Mouse (Mus musculus) layer of hippocampus, adult 9-10 months (tissue): ENCODE results near the gene 4921539E11Rik.

Experiments
- DNase-seq: peaks from one replicate; pipeline ENCODE4 v3.0.0; 2022; ENCODE audit warnings: low spot score

The 4921539E11Rik gene

DNA sequence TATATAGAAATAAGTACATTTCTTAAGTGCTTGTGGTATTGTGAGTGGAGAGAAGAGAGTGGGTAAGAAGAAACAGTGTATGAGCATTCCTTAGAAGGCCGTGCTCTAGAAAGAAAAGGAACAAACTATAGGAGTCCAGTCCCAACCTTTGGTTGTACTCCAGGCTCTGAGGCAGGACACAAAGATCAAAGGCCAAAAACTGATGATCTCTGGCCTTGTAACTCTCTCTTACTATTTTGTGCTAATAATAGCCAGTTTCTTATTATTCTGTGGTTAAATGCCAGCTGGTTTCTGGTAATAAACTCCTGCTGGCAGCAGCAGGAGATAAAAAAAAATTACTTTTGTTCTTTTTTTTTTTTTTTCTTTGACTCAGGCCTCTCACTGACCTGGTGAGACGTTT lies 58.5 kb downstream of the 4921539E11Rik start:
- no peak for DNase-seq

GRCm38 (mm10) chr4:103222854-103223253 lies 67.8 kb downstream of the 4921539E11Rik start:
- DNase-seq, result no peak

DNA sequence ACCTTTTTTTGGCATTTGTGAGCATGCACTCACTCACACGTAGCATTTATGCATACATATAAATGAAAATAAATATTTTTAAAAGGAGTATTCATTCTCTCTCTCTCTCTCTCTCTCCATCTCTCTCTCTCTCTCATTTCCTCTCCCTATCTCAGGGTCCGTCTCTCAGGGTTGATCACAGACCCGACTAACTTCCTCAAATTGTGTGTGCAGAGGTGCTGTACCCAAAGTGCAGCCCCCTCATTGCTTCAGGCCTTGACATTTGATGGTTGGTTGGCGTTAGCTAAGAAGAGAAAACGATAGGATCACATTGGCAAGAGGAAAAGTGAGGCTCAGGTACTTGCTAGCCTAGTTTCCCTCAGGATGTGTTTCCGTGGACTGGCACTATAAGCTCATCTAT lies 68.9 kb downstream of the 4921539E11Rik start:
- no peak for DNase-seq

DNA sequence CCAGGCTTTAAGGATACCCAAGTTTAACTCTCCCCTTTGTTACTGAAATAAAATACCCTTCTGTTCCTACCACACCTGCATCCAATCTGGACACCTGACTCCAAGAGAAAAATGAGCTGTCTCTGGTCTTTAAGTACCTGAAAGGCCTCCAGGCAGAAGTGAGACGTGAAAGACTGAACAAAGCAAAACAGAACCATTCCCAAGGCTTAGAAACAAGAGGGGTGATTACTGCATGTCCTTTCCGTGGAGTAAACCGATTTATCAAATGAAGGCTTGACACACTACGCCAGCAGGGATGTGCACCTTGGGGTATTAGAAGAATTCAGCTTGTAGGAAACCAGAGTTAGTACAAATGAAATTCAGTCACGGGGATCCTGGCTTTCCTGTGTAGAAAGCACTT lies 71.7 kb downstream of the 4921539E11Rik start:
- no peak for DNase-seq

DNA sequence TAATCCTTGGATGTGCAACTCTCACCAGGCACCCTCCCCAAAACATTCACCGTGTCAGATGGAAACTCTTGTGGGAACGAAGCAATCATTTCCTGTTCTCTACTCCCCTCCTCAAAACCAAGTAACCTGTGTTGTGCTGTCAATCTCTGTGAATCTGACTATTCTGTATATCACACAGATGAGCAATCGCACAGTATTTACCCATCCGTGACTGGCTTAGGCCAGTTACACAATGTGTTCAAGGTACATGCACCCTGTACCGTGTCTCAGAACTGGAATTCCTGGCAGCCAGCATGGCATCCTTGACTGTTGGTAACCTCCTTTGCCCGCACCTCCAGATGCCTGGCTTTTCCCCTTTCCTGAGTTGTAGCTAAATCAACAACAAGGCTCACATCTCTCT lies 74.6 kb downstream of the 4921539E11Rik start:
- DNase-seq, result no peak

- DNase-seq, result no peak
These were observed 75.5 kb downstream of the 4921539E11Rik start, which contains the start of gene Slc35d1 for GRCm38 (mm10) chr4:103214925-103215820. Gene Slc35d1, minus strand, starts transcription at chr4:103215164.

GRCm38 (mm10) chr4:103214498-103214924 lies 76.2 kb downstream of the 4921539E11Rik start:
- peak; percentile 37 for DNase-seq

DNA sequence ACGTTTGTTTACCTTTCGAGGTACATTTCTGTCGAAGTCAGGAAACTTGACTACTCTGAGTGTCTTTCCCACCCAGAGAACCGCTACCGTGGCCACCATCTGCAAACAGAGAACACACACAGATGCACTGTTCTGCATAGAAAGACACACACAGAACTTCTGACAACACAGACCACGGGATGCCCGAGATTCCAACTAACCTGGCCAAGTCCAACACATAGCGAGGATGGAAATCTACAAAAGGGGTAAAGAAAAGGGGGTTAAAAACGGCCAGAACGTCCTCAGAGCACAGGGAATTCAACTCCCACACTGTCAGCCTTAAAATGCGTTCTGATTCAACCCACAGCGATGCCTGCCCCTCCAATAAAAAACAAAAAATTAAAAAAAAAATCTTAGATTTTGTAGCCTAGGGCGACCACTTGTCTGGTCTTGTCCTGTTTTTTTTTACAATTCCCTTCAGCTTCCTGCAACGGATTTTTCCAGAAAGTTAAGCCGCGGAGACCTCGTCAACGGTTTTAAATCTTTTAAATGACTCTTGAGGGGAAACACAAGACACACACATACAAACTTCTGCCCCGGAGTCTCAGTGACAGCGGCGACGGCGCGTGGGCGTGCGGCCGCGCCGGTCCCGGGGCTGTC lies 76.7 kb downstream of the 4921539E11Rik start:
- no peak for DNase-seq

- no peak for DNase-seq
These were observed 82.1 kb downstream of the 4921539E11Rik start for GRCm38 (mm10) chr4:103208553-103208952.

DNA sequence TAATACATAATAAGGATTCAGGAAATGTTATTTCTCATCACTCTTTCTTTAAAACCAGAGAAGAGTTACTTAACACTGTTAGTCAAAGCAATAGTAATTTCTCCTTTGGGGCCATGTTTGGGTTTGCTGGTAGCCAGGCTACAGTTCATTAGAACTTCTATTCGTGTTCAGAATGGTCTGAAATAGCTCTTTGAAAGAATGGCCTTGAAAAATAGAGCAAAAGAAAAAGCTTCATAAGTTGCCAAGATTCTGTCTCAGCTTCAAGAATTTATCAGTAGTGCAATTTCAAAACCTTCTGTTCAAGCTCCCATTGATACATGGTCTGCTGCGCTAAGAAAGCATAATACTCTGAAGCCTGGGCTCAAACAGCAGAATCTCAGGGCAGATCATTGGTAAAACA lies 87.0 kb downstream of the 4921539E11Rik start:
- DNase-seq, result no peak

- DNase-seq, result no peak
These were observed 90.6 kb downstream of the 4921539E11Rik start for GRCm38 (mm10) chr4:103200046-103200445.

DNA sequence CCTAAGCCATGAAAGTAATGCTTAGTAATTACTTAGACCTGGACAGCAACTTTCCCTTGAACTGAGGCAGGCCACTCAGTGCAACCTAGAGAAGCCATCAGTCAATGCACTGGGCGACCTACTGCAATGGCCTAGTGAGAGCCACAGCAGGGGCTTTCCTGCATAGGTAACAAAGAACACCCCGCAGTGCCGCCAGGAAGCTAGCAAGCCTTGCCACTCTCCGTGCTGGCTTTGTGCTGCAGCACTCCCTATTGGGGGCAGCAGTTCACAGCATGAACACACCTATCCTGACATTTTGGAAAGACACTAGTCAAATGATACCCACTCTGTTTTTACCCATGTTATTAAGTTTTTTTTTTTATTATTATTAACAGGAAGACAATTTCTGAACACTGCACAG lies 91.6 kb downstream of the 4921539E11Rik start:
- DNase-seq, result no peak

DNA sequence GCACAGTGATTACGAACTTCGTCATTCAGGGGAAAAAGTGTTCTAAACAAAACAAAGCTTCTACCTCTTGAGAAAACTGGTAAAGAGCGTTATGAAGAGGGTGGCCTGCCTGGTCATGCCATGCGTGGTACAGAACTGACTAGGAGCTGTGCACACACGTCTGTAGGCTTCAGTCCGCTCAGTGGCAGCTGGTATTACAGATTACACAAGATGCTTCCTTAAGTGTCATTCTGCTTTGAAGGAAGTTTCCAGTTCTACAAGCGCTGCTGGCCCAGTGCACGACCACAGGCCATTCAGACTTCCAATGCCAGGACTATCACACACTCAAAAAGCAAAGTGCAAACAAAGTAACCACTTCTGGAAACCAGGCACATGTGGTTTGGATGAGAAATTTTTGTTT lies 93.3 kb downstream of the 4921539E11Rik start:
- no peak for DNase-seq

DNA sequence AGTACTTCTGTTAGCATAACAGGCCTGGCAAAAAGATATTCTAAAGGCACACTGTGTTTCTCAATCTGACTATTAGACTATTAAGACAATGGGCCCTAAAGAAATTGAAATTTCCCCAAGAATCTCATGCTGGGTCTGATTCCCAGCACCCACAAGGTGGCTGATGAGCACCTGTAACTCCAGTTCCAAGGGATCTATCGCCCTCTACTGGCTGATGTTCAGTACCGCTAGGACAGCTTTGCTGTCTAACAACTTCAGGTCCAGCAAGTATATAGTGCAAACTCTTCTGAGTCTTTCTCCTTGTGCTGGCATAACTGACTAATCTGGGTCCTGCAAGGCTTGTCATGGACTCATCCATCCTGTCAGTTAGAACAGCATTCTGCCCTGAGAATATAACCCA lies 98.2 kb downstream of the 4921539E11Rik start:
- DNase-seq, result no peak

DNA sequence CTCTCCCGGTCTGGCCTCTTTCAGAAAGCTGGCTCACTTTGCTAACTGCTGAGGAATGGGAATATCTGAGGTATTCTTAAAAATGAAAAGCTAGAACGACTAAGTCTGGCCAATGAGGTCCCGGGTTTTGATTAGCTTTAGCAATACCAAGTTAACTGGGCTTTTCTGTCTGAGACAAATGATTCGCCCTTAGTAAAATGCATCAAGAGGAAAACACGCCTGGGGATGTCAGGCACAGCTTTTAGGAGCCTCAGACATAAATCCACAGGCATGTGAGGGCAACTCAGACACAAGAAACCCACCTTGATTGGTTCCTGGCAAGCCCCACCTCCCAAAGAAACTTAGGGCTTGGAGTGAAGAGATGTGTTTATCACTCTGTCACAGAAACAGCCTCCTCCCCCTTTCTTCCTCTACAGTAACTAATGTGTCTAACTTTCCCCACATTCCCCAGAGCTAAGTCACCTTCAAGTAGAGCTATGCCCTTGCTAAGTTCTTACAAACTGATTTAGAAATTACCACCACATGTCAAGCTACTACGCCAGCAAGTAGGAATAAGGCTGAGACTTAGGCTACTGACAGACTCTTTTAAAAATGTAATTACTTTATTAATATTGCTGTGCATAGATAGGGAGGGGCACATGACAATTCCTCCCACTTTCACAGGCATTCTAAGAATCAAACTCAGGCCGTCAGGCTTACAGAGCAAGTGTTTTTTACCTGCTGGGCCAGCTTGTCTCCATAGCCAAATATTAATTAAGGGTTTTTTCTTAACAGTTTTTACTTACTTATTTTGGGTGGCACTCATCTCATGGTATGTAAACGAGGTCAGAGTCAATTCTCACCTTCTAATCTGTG lies 101.7 kb downstream of the 4921539E11Rik start:
- no peak for DNase-seq
